Comparison of ENCODE assay signal across 16 mouse cellular contexts in genomic region chr8:55638716-55639115, GRCm38 (mm10).
"Had no signal": no experiment of that assay in that cellular context is flagged by ENCODE, and none has a peak within 500 bp of the region (broad histone marks: within the 10 kb centered on the region; RNA-seq: fewer than 3 reads in every experiment).

No protein-coding gene starts in this region.

- H3K27ac ChIP-seq: lung, embryonic 15.5 days; macrophage; midbrain, embryonic 13.5 days; midbrain, embryonic 15.5 days; neural tube, embryonic 12.5 days; stomach, embryonic 15.5 days; stomach, postnatal 0 days had no signal

- H3K4me3 ChIP-seq: lung, embryonic 15.5 days; megakaryocyte, embryonic 14.5 days; midbrain, embryonic 13.5 days; midbrain, embryonic 15.5 days; neural tube, embryonic 12.5 days; stomach, embryonic 15.5 days had no signal

- H3K27me3 ChIP-seq: lung, embryonic 15.5 days; megakaryocyte, embryonic 14.5 days; midbrain, embryonic 13.5 days; midbrain, embryonic 15.5 days; neural tube, embryonic 12.5 days; stomach, embryonic 15.5 days had no signal

- H3K4me2 ChIP-seq: lung, embryonic 15.5 days; midbrain, embryonic 11.5 days; midbrain, embryonic 13.5 days; midbrain, embryonic 15.5 days; neural tube, embryonic 12.5 days; stomach, embryonic 15.5 days had no signal

- H3K36me3 ChIP-seq: lung, embryonic 15.5 days; midbrain, embryonic 13.5 days; midbrain, embryonic 15.5 days; neural tube, embryonic 12.5 days; stomach, embryonic 15.5 days had no signal

- H3K4me1 ChIP-seq: lung, embryonic 15.5 days; megakaryocyte, embryonic 14.5 days; midbrain, embryonic 13.5 days; midbrain, embryonic 15.5 days; neural tube, embryonic 12.5 days; stomach, embryonic 15.5 days had no signal

- ATAC-seq: lung, postnatal 0 days; midbrain, embryonic 13.5 days; midbrain, embryonic 15.5 days had no signal

- H3K9me3 ChIP-seq: lung, embryonic 15.5 days; megakaryocyte, embryonic 14.5 days; midbrain, embryonic 13.5 days; midbrain, embryonic 15.5 days; neural tube, embryonic 12.5 days; stomach, embryonic 15.5 days had no signal

- DNase-seq: lung, postnatal 14 days; lung, postnatal 36 days; right cerebral cortex, postnatal 14 days; thymus, adult 2 months; thymus, postnatal 25 days; thymus, postnatal 4 days had no signal

- H3K9ac ChIP-seq: lung, embryonic 15.5 days; midbrain, embryonic 13.5 days; midbrain, embryonic 15.5 days; neural tube, embryonic 12.5 days; stomach, embryonic 15.5 days had no signal
